8 mouse cellular contexts compared by ENCODE assay signal in genomic region chr8:117158135-117158761, GRCm38 (mm10). TPM values are rescaled to one million over a fixed set of nuclear protein-coding genes. Genes with fewer than 3 reads are reported as not detected.
DNase-seq lines count a peak whose midpoint lies in the region; ATAC-seq lines count a peak whose summit lies in the region.

Gene Gan (plus strand): TSS chr8:117158135.

- peak within 1 kb of the TSS; percentile 82 for H3K4me2 ChIP-seq in embryonic facial prominence, embryonic 15.5 days (replicated peaks)
- peak within 1 kb of the TSS; percentile 86 for H3K4me2 ChIP-seq in liver, embryonic 15.5 days
- peak within 1 kb of the TSS; percentile 89 for H3K4me2 ChIP-seq in neural tube, embryonic 11.5 days (ENCODE audit: low read depth)

- peak within 1 kb of the TSS; percentile 93 for H3K9ac ChIP-seq in embryonic facial prominence, embryonic 15.5 days
- H3K9ac ChIP-seq in liver, embryonic 15.5 days, result peak within 1 kb of the TSS; percentile 80
- H3K9ac ChIP-seq in neural tube, embryonic 11.5 days (ENCODE audit: low read length), result peak within 1 kb of the TSS; percentile 92

- peak; percentile 24 for ATAC-seq in CD4-positive, CD25-positive, alpha-beta regulatory T cell, adult 4 months
- peak; percentile 63 for ATAC-seq in embryonic facial prominence, embryonic 15.5 days (ENCODE audit: insufficient number of reproducible peaks, low FRiP score, low TSS enrichment, low read depth)
- peak; percentile 75 for ATAC-seq in liver, embryonic 15.5 days (ENCODE audit: insufficient read depth)
- ATAC-seq in neural tube, embryonic 11.5 days (ENCODE audit: insufficient read depth, low FRiP score, low TSS enrichment), result peak; percentile 61

- no peaks in the 10 kb centered on the region for H3K36me3 ChIP-seq in embryonic facial prominence, embryonic 15.5 days
- H3K36me3 ChIP-seq in liver, embryonic 15.5 days (replicated peaks), result no peaks in the 10 kb centered on the region
- no peaks in the 10 kb centered on the region for H3K36me3 ChIP-seq in neural tube, embryonic 11.5 days (ENCODE audit: control insufficient read depth, insufficient read depth, low read length)

- WGBS in embryonic facial prominence, embryonic 15.5 days, result under 1% methylated on average over 65 of the region's 65 CpGs
- WGBS in liver, embryonic 15.5 days (ENCODE audit: insufficient replicate concordance), result under 1% methylated on average over 63 of the region's 65 CpGs
- WGBS in neural tube, embryonic 11.5 days, result under 1% methylated on average over 55 of the region's 65 CpGs

- no peaks in the 10 kb centered on the region for H3K9me3 ChIP-seq in embryonic facial prominence, embryonic 15.5 days (replicated peaks)
- no peaks in the 10 kb centered on the region for H3K9me3 ChIP-seq in liver, embryonic 15.5 days (replicated peaks)
- H3K9me3 ChIP-seq in neural tube, embryonic 11.5 days (ENCODE audit: control insufficient read depth, low read length), result no peaks in the 10 kb centered on the region

- peaks cover 24% of the 10 kb centered on the region for H3K4me1 ChIP-seq in embryonic facial prominence, embryonic 15.5 days
- peaks cover 36% of the 10 kb centered on the region for H3K4me1 ChIP-seq in liver, embryonic 15.5 days (replicated peaks)
- H3K4me1 ChIP-seq in neural tube, embryonic 11.5 days (ENCODE audit: control insufficient read depth, insufficient read depth, low read length), result peaks cover 7% of the 10 kb centered on the region

- DNase-seq in adrenal gland, postnatal 10 days, result peak; percentile 74
- DNase-seq in heart, postnatal 10 days, result peak; percentile 38 to 45
- DNase-seq in kidney, postnatal 36 days, result peak; percentile 29 to 72
- DNase-seq in neural tube, embryonic 11.5 days (ENCODE audit: low spot score), result peak; percentile 45
- peak; percentile 73 for DNase-seq in testis, postnatal 14 days (ENCODE audit: low spot score)

- H3K27me3 ChIP-seq in embryonic facial prominence, embryonic 15.5 days, result no peaks in the 10 kb centered on the region
- no peaks in the 10 kb centered on the region for H3K27me3 ChIP-seq in liver, embryonic 15.5 days
- no peaks in the 10 kb centered on the region for H3K27me3 ChIP-seq in neural tube, embryonic 11.5 days (ENCODE audit: control insufficient read depth, insufficient read depth, low read length)

- H3K4me3 ChIP-seq in embryonic facial prominence, embryonic 15.5 days (replicated peaks), result peak within 1 kb of the TSS; percentile 82
- H3K4me3 ChIP-seq in liver, embryonic 15.5 days (replicated peaks), result peak within 1 kb of the TSS; percentile 76
- H3K4me3 ChIP-seq in neural tube, embryonic 11.5 days (ENCODE audit: low read depth, low read length), result peak within 1 kb of the TSS; percentile 91

- intact Hi-C loops in heart, postnatal 10 days (cut with DNase I), result no loop called here

- H3K27ac ChIP-seq in embryonic facial prominence, embryonic 15.5 days (replicated peaks), result peak within 1 kb of the TSS; percentile 91
- peak within 1 kb of the TSS; percentile 92 for H3K27ac ChIP-seq in liver, embryonic 15.5 days (replicated peaks)
- peak within 1 kb of the TSS; percentile 72 for H3K27ac ChIP-seq in neural tube, embryonic 11.5 days (ENCODE audit: low read depth, low read length)

RNA-seq across cellular contexts. Expression of gene Gan, which starts in this region (rescaled TPM):
- 1 to 10 TPM; 2.0 to 2.1 TPM for polyA plus RNA-seq in CD4-positive, CD25-positive, alpha-beta regulatory T cell, adult 4 months (2017; shearing (Covaris generic))
- 10 to 100 TPM in 1 of 2 experiments, 1 to 10 TPM in 1; 7.7 to 12.1 TPM for total RNA-seq in adrenal gland, postnatal 10 days (2021)
- 2.9 and 3.3 TPM in 2 replicates for polyA plus RNA-seq in embryonic facial prominence, embryonic 15.5 days (2015; fragmentation: Nextera tagmentation; extraction: Ambion mirVana)
- total RNA-seq in heart, postnatal 10 days (2021), result 1 to 10 TPM; 6.4 to 7.3 TPM
- polyA plus RNA-seq in liver, embryonic 15.5 days (2015; fragmentation: Nextera tagmentation; extraction: Ambion mirVana), result 0.79 and 0.98 TPM in 2 replicates
- 2.3 and 2.6 TPM in 2 replicates for polyA plus RNA-seq in neural tube, embryonic 11.5 days (2014; fragmentation: Nextera tagmentation; extraction: Ambion mirVana)

Comparison
In these comparisons a context has a peak if more than half of its experiments do, and no peak if none do; other contexts are left out.
1. Peak in every context shown above with its lines: DNase-seq, ATAC-seq, H3K4me3 ChIP-seq and H3K27ac ChIP-seq.
2. Peak in ATAC-seq, H3K4me3 ChIP-seq, H3K27ac ChIP-seq, H3K9ac ChIP-seq and H3K4me2 ChIP-seq in liver, embryonic 15.5 days; RNA of the gene not detected or under 1 TPM.
3. ATAC-seq: peak in every context shown above with its lines; median percentile 75 in liver, embryonic 15.5 days; 63 in embryonic facial prominence, embryonic 15.5 days; 61 in neural tube, embryonic 11.5 days; 24 in CD4-positive, CD25-positive, alpha-beta regulatory T cell, adult 4 months.